24 mouse cellular contexts compared by ENCODE assay signal in the genomic region with DNA sequence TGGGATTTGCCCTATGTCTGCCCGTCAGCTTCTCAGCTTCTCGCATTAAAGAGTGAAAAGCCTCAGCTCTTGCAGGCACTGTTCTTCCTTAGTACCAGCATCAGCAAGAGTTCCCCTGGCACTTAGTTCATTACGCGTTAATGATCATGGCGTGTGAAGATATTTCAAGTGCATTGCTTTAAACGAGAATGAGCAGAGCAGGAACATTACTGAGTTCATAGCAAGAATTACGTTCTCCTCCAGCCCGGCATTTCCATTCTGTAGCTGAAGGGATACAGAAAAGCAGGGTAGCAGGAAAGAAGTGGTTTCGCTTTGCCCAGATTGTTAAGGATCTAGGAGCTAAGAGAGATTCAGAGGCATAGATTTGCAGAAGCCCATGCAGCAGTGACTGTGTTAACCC. TPM values are rescaled to one million over a fixed set of nuclear protein-coding genes. Genes with fewer than 3 reads are reported as not detected.
DNase-seq lines count a peak whose midpoint lies in the region; ATAC-seq and TF ChIP-seq lines count a peak whose summit lies in the region.
"Had no signal": no experiment of that assay in that cellular context is flagged by ENCODE, and none has a peak within 500 bp of the region (broad histone marks: within the 10 kb centered on the region; RNA-seq: fewer than 3 reads in every experiment).

No protein-coding gene starts in this region.

- peaks cover 31% of the 10 kb centered on the region for H3K4me1 ChIP-seq in forebrain, embryonic 15.5 days
- peaks cover 18% of the 10 kb centered on the region for H3K4me1 ChIP-seq in forebrain, embryonic 16.5 days (replicated peaks; ENCODE audit: control insufficient read depth, insufficient read depth, low read length)
- H3K4me1 ChIP-seq in hindbrain, embryonic 16.5 days (ENCODE audit: control insufficient read depth, insufficient read depth, low read depth, low read length) = peaks cover 26% of the 10 kb centered on the region
- H3K4me1 ChIP-seq in olfactory bulb, adult 2 months (ENCODE audit: control insufficient read depth, insufficient read depth, low read length) = peaks cover 37% of the 10 kb centered on the region

- H3K27ac ChIP-seq in forebrain, embryonic 15.5 days (replicated peaks) = peak overlapping the region; percentile 58
- no peak overlapping the region for H3K27ac ChIP-seq in forebrain, embryonic 16.5 days (ENCODE audit: low read length)
- H3K27ac ChIP-seq in hindbrain, embryonic 16.5 days (ENCODE audit: low read depth, low read length) = peak overlapping the region; percentile 36; the same call in 1 of the 2 replicates
- peak overlapping the region; percentile 78 for H3K27ac ChIP-seq in olfactory bulb, adult 2 months (ENCODE audit: insufficient read depth, low read depth, low read length)
- H3K27ac ChIP-seq: forebrain, embryonic 13.5 days; gastrocnemius, adult 2 months; heart, embryonic 10.5 days; limb, embryonic 12.5 days; liver, embryonic 12.5 days had no signal

- intact Hi-C loops in left cerebral cortex, postnatal 25 days (cut with DNase I) = loop anchor here (5.0 kb wide), 1 partner anchor 135 kb away; no protein-coding TSS in a partner anchor
- intact Hi-C loops in heart, postnatal 10 days (cut with DNase I) = no loop called here

- H3K27me3 ChIP-seq in forebrain, embryonic 15.5 days = no peaks in the 10 kb centered on the region; the same call in 1 of the 2 replicates
- no peaks in the 10 kb centered on the region for H3K27me3 ChIP-seq in forebrain, embryonic 16.5 days (replicated peaks; ENCODE audit: control insufficient read depth, insufficient read depth, low read length)
- H3K27me3 ChIP-seq in hindbrain, embryonic 16.5 days (replicated peaks; ENCODE audit: control insufficient read depth, insufficient read depth, low read length) = no peaks in the 10 kb centered on the region
- H3K27me3 ChIP-seq: limb, embryonic 12.5 days; liver, embryonic 12.5 days had no signal

- no peak overlapping the region for H3K4me2 ChIP-seq in forebrain, embryonic 15.5 days (replicated peaks)
- H3K4me2 ChIP-seq in forebrain, embryonic 16.5 days (ENCODE audit: low read length) = no peak overlapping the region
- H3K4me2 ChIP-seq in hindbrain, embryonic 16.5 days (ENCODE audit: low read length) = no peak overlapping the region
- H3K4me2 ChIP-seq: forebrain, embryonic 13.5 days; limb, embryonic 12.5 days; liver, embryonic 12.5 days had no signal

- TF ChIP-seq POLR2A in olfactory bulb, adult 2 months (IDR thresholded peaks at IDR 0.05; ENCODE audit: insufficient read depth, low read depth, low read length) = no peak

- no peak for ATAC-seq in forebrain, embryonic 15.5 days (replicated peaks)
- ATAC-seq in forebrain, embryonic 16.5 days = no peak
- ATAC-seq in hindbrain, embryonic 16.5 days = 0 out of 2 replicates have a peak, but pooled peaks have one; percentile 5
- ATAC-seq: activated CD4-positive, CD25-positive, alpha-beta regulatory T cell, adult 4 months; forebrain, embryonic 13.5 days; inflammation-experienced regulatory T-cells, adult 6 months; liver, embryonic 12.5 days had no signal

- H3K9me3 ChIP-seq in forebrain, embryonic 15.5 days = no peaks in the 10 kb centered on the region
- no peaks in the 10 kb centered on the region for H3K9me3 ChIP-seq in forebrain, embryonic 16.5 days (ENCODE audit: control insufficient read depth, low read length)
- H3K9me3 ChIP-seq in hindbrain, embryonic 16.5 days (ENCODE audit: control insufficient read depth, low read length) = no peaks in the 10 kb centered on the region
- H3K9me3 ChIP-seq: forebrain, embryonic 13.5 days; G1E; heart, embryonic 10.5 days; limb, embryonic 12.5 days; liver, embryonic 12.5 days had no signal

- WGBS in forebrain, embryonic 15.5 days = 65% methylated on average over 9 of the region's 9 CpGs
- 71% methylated on average over 9 of the region's 9 CpGs for WGBS in forebrain, embryonic 16.5 days
- WGBS in hindbrain, embryonic 16.5 days = 52% methylated on average over 9 of the region's 9 CpGs
- WGBS in olfactory bulb, adult 2 months = 45% methylated on average over 9 of the region's 9 CpGs

- no peak overlapping the region for H3K9ac ChIP-seq in forebrain, embryonic 15.5 days (replicated peaks)
- no peak overlapping the region for H3K9ac ChIP-seq in forebrain, embryonic 16.5 days (replicated peaks; ENCODE audit: low read depth, low read length)
- no peak overlapping the region for H3K9ac ChIP-seq in hindbrain, embryonic 16.5 days (ENCODE audit: low read depth, low read length)
- H3K9ac ChIP-seq: forebrain, embryonic 13.5 days; limb, embryonic 12.5 days; liver, embryonic 12.5 days had no signal

- TF ChIP-seq CTCF in olfactory bulb, adult 2 months (IDR thresholded peaks at IDR 0.05; ENCODE audit: insufficient read depth, low read depth, low read length) = no peak

- H3K4me3 ChIP-seq in forebrain, embryonic 15.5 days = no peak overlapping the region
- H3K4me3 ChIP-seq in forebrain, embryonic 16.5 days (replicated peaks; ENCODE audit: low read length) = no peak overlapping the region
- H3K4me3 ChIP-seq in hindbrain, embryonic 16.5 days (ENCODE audit: low read length) = no peak overlapping the region
- H3K4me3 ChIP-seq in olfactory bulb, adult 2 months (ENCODE audit: insufficient read depth, low read depth, low read length) = no peak overlapping the region
- H3K4me3 ChIP-seq: forebrain, embryonic 13.5 days; gastrocnemius, adult 2 months; heart, embryonic 10.5 days; limb, embryonic 12.5 days; liver, embryonic 12.5 days; myocyte had no signal

- DNase-seq in left cerebral cortex, postnatal 25 days (ENCODE audit: low spot score in 2 of 2) = peak; percentile 31 to 34
- DNase-seq in left cerebral cortex, adult 8-10 months (ENCODE audit: low spot score in 2 of 2) = no peak
- no peak for DNase-seq in heart, postnatal 10 days
- DNase-seq: adrenal gland, postnatal 10 days; cerebellum, adult 11-12 months; cerebellum, postnatal 14 days; embryo, embryonic 11 days; gastrocnemius, adult 2 months; kidney, adult 8-10 months; kidney, postnatal 25 days; lung, adult 2 months; thymus, postnatal 25 days had no signal

- no peaks in the 10 kb centered on the region for H3K36me3 ChIP-seq in forebrain, embryonic 15.5 days
- H3K36me3 ChIP-seq in forebrain, embryonic 16.5 days (ENCODE audit: control insufficient read depth, insufficient read depth) = no peaks in the 10 kb centered on the region
- no peaks in the 10 kb centered on the region for H3K36me3 ChIP-seq in hindbrain, embryonic 16.5 days (ENCODE audit: control insufficient read depth, insufficient read depth, low read length)
- H3K36me3 ChIP-seq: G1E; heart, embryonic 10.5 days; limb, embryonic 12.5 days; liver, embryonic 12.5 days had no signal

RNA-seq across cellular contexts. Expression of a gene that starts 10.5 kb away (rescaled TPM):
- polyA plus RNA-seq in forebrain, embryonic 15.5 days (2015; fragmentation: Nextera tagmentation; extraction: Ambion mirVana) = 40.5 and 43.6 TPM in 2 replicates
- polyA plus RNA-seq in forebrain, embryonic 16.5 days (2015; fragmentation: Nextera tagmentation; extraction: Ambion mirVana) = 46.7 and 48.4 TPM in 2 replicates
- 10 to 100 TPM; 48.5 to 59.2 TPM for total RNA-seq in left cerebral cortex, postnatal 25 days (2021)
- 10 to 100 TPM; 62.5 to 68.6 (median 66.8) TPM for total RNA-seq in left cerebral cortex, adult 8-10 months (2022)
- 43.0 and 48.3 TPM in 2 replicates for polyA plus RNA-seq in hindbrain, embryonic 16.5 days (2015; fragmentation: Nextera tagmentation; extraction: Ambion mirVana)
- not detected in 2 replicates for polyA plus RNA-seq in olfactory bulb, adult 2 months (2012; ENCODE audit: insufficient read depth, insufficient read length, low replicate concordance, missing spikeins)
- total RNA-seq in heart, postnatal 10 days (2021) = 10 to 100 TPM; 22.3 to 26.9 TPM

Comparison
In these comparisons a context has a peak if more than half of its experiments do, and no peak if none do; other contexts are left out.
1. DNase-seq: peak in left cerebral cortex, postnatal 25 days (2 of 2); none in left cerebral cortex, adult 8-10 months (0 of 2) and heart, postnatal 10 days (0 of 2).